Mouse (Mus musculus) limb, embryonic 14.5 days (tissue): Measurements from ENCODE around the gene Palld. TPM values are rescaled to one million over a fixed set of nuclear protein-coding genes. Genes with fewer than 3 reads are reported as not detected.

Source experiments
- ATAC-seq: fragments of 200-750 bp; cut with Nextera tagmentation; 2 replicates; pipeline ENCODE4 v1.8.0; 2017; ENCODE audit warnings: low read depth, moderate number of reproducible peaks, moderate TSS enrichment; ENCODE audit not compliant: low FRiP score
- DNase-seq: peaks from one replicate; pipeline ENCODE4 v3.0.0-alpha.2; 2015; ENCODE audit warnings: low spot score
- H3K27ac ChIP-seq: fragments of 300-500 bp; sonication (generic); replicated peaks from 2 replicates; pipeline ENCODE4 v1.5.1; 2014; ENCODE audit warnings: low read depth, mild to moderate bottlenecking, low read length, moderate library complexity, mixed read lengths
- H3K27me3 ChIP-seq: fragments of 300-500 bp; sonication (generic); 2 replicates; pipeline ENCODE4 v1.6.1; 2014; ENCODE audit warnings: low read length, mixed read lengths; ENCODE audit not compliant: control insufficient read depth, insufficient read depth
- H3K36me3 ChIP-seq: fragments of 300-500 bp; sonication (generic); 2 replicates; pipeline ENCODE4 v1.6.1; 2014; ENCODE audit warnings: mild to moderate bottlenecking, low read length, moderate library complexity, mixed read lengths; ENCODE audit not compliant: control insufficient read depth, insufficient read depth
- H3K4me1 ChIP-seq: fragments of 300-500 bp; sonication (generic); 2 replicates; pipeline ENCODE4 v1.6.1; 2014; ENCODE audit warnings: antibody characterized with exemption, low read length, mixed read lengths; ENCODE audit not compliant: control insufficient read depth, insufficient read depth
- H3K4me2 ChIP-seq: fragments of 300-500 bp; sonication (generic); replicated peaks from 2 replicates; pipeline ENCODE4 v1.6.1; 2014; ENCODE audit warnings: low read depth, mild to moderate bottlenecking, low read length, moderate library complexity; ENCODE audit not compliant: severe bottlenecking
- H3K4me3 ChIP-seq: fragments of 300-500 bp; sonication (generic); replicated peaks from 2 replicates; pipeline ENCODE4 v1.5.1; 2014; ENCODE audit warnings: low read length
- H3K9ac ChIP-seq: fragments of 300-500 bp; sonication (generic); 2 replicates; pipeline ENCODE4 v1.6.1; 2014; ENCODE audit warnings: mild to moderate bottlenecking, low read depth, low read length, moderate library complexity; ENCODE audit not compliant: severe bottlenecking
- H3K9me3 ChIP-seq: fragments of 300-500 bp; sonication (generic); 2 replicates; pipeline ENCODE4 v1.6.1; 2016; ENCODE audit warnings: low read length; ENCODE audit not compliant: control insufficient read depth
- POLR2A ChIP-seq: fragments of 200-500 bp; IDR thresholded peaks from 2 replicates; pipeline ENCODE4 v1.8.0; 2012; ENCODE audit warnings: inconsistent platforms, mild to moderate bottlenecking, moderate library complexity, borderline replicate concordance; ENCODE audit not compliant: insufficient read depth, insufficient read length; ENCODE audit errors: extremely low read depth
- WGBS: fragments of 180-500 bp; shearing (Covaris S2); extraction: QIAGEN DNeasy Blood & Tissue Kit; methylation state at CpG from one replicate; pipeline ENCODE4 v1.1.7; 2014; 5-methylcytosine and 5-hydroxymethylcytosine counted together
- polyA plus RNA-seq, 2 experiments: library from polyadenylated mRNA; depleted of rRNA in 1 of 2; stranded (reverse) in 1 of 2; unstranded in 1 of 2; fragments of >200 nt; fragmentation: Nextera tagmentation in 1 of 2; extraction: Ambion mirVana in 1 of 2; gene quantifications; 2 replicates each; pipeline versions ENCODE4 v1.2.1 to v1.2.3; 2012 to 2014

Palld gene
- polyA plus RNA-seq, 2 experiments: 61.4 to 99.0 TPM

GRCm38 (mm10) chr8:61569721-61570120 is 332.8 kb downstream of the Palld start:
- no peak for TF ChIP-seq POLR2A
- Histone ChIP-seq H3K4me1 (0 out of 2 replicates have a peak, but pooled peaks cover 2% of the 10 kb centered on the region), H3K4me2 (no peak overlapping the region), H3K9ac (no peak overlapping the region), H3K9me3 (no peaks in the 10 kb centered on the region), H3K36me3 (0 out of 2 replicates have a peak, but pooled peaks cover 2% of the 10 kb centered on the region), H3K27ac (no peak overlapping the region), H3K4me3 (no peak overlapping the region), H3K27me3 (no peaks in the 10 kb centered on the region)
- no peak for DNase-seq
- ATAC-seq: no peak
- 55% methylated on average over 4 of the region's 4 CpGs for WGBS

GRCm38 (mm10) chr8:61569211-61569610 is 333.3 kb downstream of the Palld start:
- H3K27ac ChIP-seq: no peak overlapping the region

DNA sequence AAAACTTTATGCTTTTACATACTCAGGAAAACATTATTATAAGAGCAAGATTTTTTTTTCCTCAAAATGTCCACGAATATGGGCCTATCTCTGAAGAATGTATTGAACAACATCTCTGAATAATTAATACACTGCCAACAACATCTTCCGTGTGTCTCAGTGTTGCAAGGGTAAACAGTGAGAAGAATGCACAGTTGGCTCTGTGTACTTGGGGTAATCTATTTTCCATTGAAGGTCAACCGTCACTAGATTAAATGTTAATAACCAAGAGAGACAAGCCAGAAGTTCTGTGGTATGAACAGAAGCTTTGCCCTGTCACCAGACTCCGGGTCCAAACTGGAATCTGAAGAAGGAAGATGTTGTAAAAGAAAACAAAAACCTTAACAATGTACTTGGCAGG is 339.1 kb downstream of the Palld start:
- DNase-seq (no peak), ATAC-seq (no peak)
- H3K36me3 ChIP-seq: 0 out of 2 replicates have a peak, but pooled peaks cover 2% of the 10 kb centered on the region
- WGBS: 85% methylated on average over 4 of the region's 4 CpGs
- H3K4me2 ChIP-seq: no peak overlapping the region
- no peak overlapping the region for H3K9ac ChIP-seq
- no peak overlapping the region for H3K27ac ChIP-seq
- 0 out of 2 replicates have a peak, but pooled peaks cover 7% of the 10 kb centered on the region for H3K4me1 ChIP-seq
- H3K27me3 ChIP-seq: no peaks in the 10 kb centered on the region
- no peak for TF ChIP-seq POLR2A
- H3K9me3 ChIP-seq: no peaks in the 10 kb centered on the region
- H3K4me3 ChIP-seq: no peak overlapping the region

More at GRCm38 (mm10) chr8:61569211-61569610, 333.3 kb downstream of the Palld start:
- H3K36me3 ChIP-seq: 0 out of 2 replicates have a peak, but pooled peaks cover 2% of the 10 kb centered on the region
- no peak overlapping the region for H3K4me3 ChIP-seq
- no peaks in the 10 kb centered on the region for H3K27me3 ChIP-seq
- ATAC-seq (no peak), DNase-seq (no peak)
- no peak overlapping the region for H3K4me2 ChIP-seq
- no peaks in the 10 kb centered on the region for H3K9me3 ChIP-seq
- no peak for TF ChIP-seq POLR2A
- 0 out of 2 replicates have a peak, but pooled peaks cover 5% of the 10 kb centered on the region for H3K4me1 ChIP-seq
- no peak overlapping the region for H3K9ac ChIP-seq

DNA sequence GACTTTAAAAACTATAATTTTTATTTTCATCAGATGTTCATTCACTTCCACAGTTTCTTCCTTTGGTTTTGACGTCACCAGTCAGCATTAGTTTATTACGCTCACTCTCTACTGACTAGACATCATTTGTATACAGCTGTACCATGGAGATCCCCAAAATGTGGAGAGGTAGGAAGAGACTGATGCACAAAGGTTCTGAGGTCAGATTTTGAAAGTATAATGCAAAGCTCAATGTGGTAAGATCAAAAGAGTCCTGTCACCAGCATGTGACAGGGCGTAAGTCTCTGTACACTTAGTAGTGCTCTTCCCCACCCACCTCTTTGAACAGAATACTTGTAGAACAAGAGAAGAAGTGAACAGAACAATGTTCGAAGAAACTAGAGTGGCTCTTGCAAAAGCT is 339.9 kb downstream of the Palld start:
- H3K9ac ChIP-seq: no peak overlapping the region
- peaks cover 7% of the 10 kb centered on the region; the same call in 1 of the 2 replicates for H3K4me1 ChIP-seq
- H3K36me3 ChIP-seq: 0 out of 2 replicates have a peak, but pooled peaks cover 2% of the 10 kb centered on the region
- no peaks in the 10 kb centered on the region for H3K27me3 ChIP-seq
- no peak overlapping the region for H3K27ac ChIP-seq
- H3K4me3 ChIP-seq: no peak overlapping the region
- H3K4me2 ChIP-seq: no peak overlapping the region
- H3K9me3 ChIP-seq: no peaks in the 10 kb centered on the region
- no peak for TF ChIP-seq POLR2A
- DNase-seq (no peak), ATAC-seq (no peak)
- WGBS: 80% methylated on average over 4 of the region's 4 CpGs

DNA sequence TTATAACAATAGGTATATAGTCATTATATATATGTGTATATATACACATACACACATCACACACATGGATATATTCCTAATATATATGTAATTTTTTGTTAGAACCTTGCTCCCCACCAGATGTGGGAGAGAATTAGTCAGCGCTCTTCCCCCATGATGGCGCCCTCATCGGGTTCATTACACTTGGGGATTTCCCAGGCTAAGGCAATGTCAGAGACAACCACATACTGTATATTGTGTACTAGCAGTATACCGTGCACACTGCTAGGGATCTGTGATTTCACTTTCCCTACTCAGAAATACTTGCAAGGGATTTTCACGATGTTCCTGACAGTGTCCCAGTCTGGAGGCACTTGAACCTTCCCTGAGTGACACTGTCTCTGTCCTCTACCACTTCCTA is 341.3 kb downstream of the Palld start:
- ATAC-seq (no peak), DNase-seq (no peak)
- no peaks in the 10 kb centered on the region for H3K27me3 ChIP-seq
- H3K9ac ChIP-seq: no peak overlapping the region
- no peaks in the 10 kb centered on the region for H3K36me3 ChIP-seq
- no peaks in the 10 kb centered on the region for H3K9me3 ChIP-seq
- H3K4me2 ChIP-seq: no peak overlapping the region
- H3K4me1 ChIP-seq: peaks cover 13% of the 10 kb centered on the region; the same call in 1 of the 2 replicates
- no peak for TF ChIP-seq POLR2A
- H3K27ac ChIP-seq: no peak overlapping the region
- WGBS: 91% methylated on average over 5 of the region's 5 CpGs
- no peak overlapping the region for H3K4me3 ChIP-seq

- ATAC-seq: no peak
- H3K36me3 ChIP-seq: no peaks in the 10 kb centered on the region
These were observed 342.5 kb downstream of the Palld start for GRCm38 (mm10) chr8:61559979-61560378.

More at GRCm38 (mm10) chr8:61559979-61560378, 342.5 kb downstream of the Palld start:
- Histone ChIP-seq H3K4me3 (no peak overlapping the region), H3K4me1 (peaks cover 19% of the 10 kb centered on the region), H3K4me2 (no peak overlapping the region), H3K9ac (0 out of 2 replicates have a peak overlapping the region, but pooled peaks have one; percentile 7), H3K9me3 (no peaks in the 10 kb centered on the region), H3K27ac (0 out of 2 replicates have a peak overlapping the region, but pooled peaks have one; percentile 13), H3K27me3 (no peaks in the 10 kb centered on the region)
- TF ChIP-seq POLR2A: no peak
- WGBS: 89% methylated on average over 4 of the region's 4 CpGs
- no peak for DNase-seq
